Mouse (Mus musculus) brain, embryonic 14.5 days (tissue): Measurements from ENCODE around the gene Klhl23.

Experiments
- CTCF ChIP-seq: fragments of 200-500 bp; IDR thresholded peaks from 2 replicates; pipeline ENCODE4 v1.5.1; 2012; ENCODE audit warnings: inconsistent platforms, mild to moderate bottlenecking, moderate library complexity, borderline replicate concordance; ENCODE audit not compliant: insufficient read depth, insufficient read length; ENCODE audit errors: extremely low read depth
- POLR2A ChIP-seq: fragments of 200-500 bp; IDR thresholded peaks from 2 replicates; pipeline ENCODE4 v1.6.1; 2012; ENCODE audit warnings: mild to moderate bottlenecking, inconsistent platforms, borderline replicate concordance; ENCODE audit not compliant: poor library complexity, insufficient read depth, insufficient read length, severe bottlenecking; ENCODE audit errors: extremely low read depth

DNA sequence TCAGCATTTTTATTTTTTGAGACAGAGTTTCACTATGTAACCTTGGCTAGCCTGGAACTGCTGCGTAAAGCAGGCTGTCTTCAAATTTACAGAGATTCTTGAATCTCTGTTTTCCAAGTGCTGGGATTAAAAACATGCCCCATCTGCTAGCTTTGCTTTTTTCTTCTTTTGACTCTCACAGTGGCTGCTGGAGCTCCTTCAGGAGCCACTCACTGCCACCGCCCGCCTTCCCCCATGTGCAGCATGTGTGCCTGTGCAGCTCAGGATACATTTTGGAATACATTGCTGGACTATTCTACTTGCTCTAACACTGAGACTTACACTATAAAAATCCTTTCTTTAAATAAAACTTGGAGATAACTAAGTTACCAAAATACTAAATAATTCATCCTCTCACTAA is 48.4 kb upstream of the Klhl23 start:
- TF ChIP-seq POLR2A: no peak
- no peak for TF ChIP-seq CTCF
